Mouse (Mus musculus) fibroblast of lung, adult 2 months (primary cell): Measurements from ENCODE around the gene Pmm2.
A peak's percentile ranks its signal among the peaks of the same experiment; 100 is the strongest.

Experiments
- DNase-seq: peaks from one replicate; pipeline ENCODE4 v3.0.0-alpha.2; 2011; ENCODE audit warnings: low read depth

The Pmm2 gene

DNA sequence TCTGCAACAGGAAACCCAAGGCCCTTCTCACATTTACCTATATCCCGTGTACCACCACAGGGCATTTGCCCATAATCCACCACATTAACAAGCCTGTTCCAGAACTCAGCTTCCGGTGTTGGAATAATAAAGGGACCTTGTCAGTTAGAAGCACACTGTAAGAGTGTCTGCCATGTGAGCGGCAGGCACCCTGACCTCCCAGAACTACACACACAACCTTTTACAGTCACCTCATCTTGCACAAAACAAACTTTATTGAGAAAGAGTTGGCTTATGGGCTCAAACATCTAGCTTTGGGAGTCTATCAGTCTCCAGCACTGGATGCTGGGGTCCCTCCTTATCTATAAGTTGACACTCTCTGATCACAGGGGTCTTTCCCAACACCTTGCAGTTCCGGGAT, 20.9 kb downstream of the Pmm2 start:
- no peak for DNase-seq

DNA sequence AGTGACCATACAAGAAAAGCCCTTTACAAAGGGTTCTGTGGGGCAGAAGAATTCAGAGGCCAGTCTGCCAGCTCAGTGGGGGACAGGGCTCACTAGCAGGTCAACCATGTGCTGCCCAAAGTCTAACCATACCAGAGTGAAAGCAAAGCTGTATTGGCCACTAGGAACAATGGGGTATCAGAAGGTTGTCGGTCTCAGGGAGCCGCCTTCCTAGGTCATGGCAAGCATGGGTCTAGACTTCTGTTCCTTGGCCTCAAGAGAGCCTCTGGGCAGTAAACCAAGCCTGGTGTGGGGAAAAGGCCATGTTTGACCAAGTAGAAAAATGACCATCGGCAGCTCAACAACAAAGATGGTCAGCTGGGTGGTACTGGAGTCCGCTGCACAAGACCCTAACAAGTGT, 21.3 kb downstream of the Pmm2 start:
- no peak for DNase-seq

DNA sequence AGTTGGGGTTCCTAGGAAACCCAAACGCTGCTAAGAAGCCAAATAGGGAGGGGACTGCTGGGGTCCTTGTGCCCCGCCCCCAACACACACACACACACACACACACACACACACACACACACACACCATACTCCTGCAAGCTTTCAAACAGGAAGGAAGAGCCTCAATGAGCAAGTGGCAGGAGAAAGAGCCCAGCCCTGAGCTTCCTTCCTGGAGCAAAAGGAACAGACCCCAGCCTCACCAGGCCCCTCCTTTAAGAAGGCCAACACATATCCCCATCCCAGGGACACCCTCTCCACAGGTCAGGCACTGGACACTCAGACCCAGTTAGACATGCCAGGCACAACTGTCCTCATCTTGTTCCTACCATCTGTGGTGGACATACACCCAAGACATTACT, 25.5 kb downstream of the Pmm2 start:
- DNase-seq: no peak

DNA sequence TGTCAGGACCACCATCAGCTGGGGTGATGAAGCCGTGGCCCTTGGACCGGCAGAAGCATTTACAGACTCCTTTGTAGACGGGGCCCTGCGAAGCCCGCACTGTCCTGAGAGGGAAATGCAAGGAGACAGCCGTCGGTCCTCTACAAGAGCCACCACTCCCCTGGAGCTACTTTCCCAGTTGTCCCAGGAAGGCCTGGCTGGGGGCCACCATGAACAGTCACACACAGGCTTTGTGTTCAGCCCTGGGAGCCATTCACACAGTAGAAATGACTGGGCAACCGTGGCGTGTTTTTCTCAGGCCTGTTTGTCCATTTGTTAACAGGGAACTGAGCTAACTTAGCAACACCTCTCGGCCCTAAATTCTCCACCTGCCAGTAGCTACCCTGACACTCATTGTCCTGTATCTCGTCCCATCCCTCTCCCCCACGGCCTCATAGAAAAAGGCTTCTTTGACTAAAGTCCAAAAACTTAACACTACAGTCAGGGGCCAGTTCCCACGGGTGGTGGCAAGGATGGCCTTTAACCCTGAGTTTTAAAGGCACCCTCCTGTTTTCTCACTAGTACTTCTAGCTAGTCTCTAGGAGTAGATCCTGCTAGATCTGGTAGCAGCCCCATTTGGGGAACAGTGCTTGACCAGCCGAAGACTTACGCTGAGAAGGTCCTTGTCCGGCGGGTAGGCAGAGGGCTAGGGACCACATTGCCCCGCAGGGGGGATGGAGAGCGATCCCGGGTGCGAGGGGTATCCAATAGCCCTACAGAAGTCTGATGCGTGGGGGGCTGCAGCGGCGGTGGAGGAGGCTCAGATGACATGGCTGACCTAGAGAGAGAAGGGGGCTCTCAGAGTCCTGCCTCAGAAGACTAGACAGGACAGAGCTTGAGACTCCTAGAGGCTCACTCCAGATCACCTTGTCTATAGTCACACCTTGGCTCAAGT, 26.4 kb downstream of the Pmm2 start:
- DNase-seq: no peak

DNA sequence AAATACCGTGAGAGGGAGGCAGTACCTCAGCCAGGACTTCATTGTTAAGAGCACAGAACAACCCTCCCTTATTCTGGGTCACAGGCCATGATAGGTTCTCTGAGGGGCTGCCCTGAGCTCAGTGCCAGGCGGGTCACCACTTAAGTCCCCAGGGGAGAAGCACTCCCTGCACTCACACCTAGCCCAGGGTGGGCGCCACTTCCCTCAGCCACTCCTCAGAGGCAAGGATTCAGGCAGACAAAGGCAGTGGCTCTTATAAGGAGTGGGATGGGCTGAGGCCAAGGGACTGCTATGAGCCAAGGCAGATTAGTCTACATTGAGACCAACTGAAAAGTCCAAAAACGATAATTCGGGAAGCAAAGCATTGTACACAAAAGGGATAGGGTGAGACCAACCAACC, 27.9 kb downstream of the Pmm2 start:
- DNase-seq: no peak

DNA sequence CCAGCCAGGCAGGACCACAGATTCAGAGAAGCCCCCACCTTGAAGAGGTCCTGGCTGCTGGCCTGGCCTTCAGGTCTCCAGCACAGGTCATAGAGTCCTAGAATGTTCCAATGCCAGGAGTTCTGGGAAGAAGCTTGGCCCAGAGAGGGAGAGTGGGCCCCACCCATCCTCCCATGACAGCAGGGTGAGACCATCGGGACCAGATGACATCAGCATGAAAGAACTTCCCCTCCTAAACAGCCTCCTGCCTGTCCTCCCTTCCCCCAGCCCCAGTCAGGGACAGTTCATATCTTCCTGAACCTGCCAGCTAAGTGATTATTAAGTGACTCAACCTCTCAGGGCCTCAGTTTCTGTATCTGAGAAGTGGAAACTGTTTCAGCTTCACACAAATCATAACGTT, 29.0 kb downstream of the Pmm2 start:
- DNase-seq: no peak

DNA sequence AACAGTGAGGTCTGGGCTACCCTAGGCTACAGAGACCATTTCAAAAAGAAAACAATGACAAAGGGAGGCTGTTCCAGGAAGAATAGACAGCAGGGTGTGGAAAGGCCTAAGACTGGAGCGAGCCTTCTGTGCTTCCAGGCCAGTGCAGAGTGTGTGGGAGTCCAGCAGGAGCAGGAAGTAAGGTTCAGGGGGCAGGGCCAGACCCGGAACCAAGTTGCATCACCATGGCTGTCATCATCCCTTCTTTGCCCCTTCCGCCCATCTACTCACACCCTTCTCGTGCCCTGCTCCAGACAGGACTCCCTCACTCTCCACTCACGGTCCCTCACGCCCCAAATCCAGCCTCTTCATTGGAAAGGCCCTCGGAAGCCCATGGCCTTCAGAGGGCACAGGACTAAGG, 29.8 kb downstream of the Pmm2 start:
- DNase-seq: no peak

DNA sequence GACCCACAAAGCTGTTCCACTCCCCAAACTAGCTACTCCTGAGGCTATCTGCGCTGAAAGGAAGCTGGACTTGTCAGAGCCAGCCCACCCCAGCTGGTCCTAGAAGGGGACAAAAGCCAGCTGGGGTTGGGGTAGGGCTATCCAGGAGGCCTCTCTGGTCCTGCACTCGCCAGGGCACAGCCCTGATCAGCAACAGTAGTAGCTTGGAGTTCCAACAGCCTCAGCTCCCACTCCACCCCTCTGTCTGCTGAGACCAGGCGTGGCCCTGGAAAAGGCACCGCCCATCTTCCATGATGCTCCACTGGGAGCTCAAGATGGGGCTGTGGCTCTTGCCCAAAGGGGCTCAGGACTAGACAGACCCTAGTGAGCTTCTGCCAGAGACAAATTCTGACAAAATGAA, 30.3 kb downstream of the Pmm2 start:
- DNase-seq: no peak

DNA sequence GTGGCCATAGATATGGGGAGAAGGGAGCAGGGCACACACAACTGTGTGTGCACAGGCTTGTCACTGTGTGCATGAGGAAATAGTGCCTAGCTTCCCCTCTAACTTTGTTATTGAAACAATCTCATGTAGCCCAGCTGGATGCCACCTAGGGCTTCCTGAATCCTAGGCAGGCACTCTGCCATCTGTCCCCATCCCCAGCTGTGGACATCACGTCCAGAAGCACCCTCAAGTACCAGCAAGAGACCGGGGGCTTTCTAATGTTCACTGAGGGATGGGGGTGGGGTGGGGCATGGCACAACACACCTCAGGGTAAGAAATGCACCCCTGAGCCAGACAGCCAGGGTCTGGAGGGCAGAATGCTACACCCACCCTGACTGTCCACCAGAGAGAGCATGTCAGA, 30.9 kb downstream of the Pmm2 start:
- DNase-seq: no peak

DNA sequence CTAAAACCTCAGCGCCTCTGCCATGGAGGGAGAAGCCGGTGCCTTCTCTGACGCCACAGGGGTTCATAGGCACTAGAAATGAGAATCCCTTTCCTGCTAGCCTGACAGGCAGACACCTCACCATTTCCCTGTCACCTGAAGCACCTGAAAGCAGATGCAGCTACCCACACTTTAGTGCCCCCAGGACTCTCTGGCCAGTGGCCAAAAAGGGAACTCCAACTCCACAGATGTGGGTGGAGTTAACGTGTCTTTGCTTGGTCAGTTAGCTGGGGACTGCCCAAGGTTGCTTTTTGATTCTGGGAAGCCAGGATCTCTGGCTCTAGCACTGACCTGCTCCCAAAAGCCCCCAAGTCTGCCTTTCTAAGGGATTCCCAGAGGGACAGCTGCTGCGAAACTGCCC, 32.0 kb downstream of the Pmm2 start:
- DNase-seq: no peak

DNA sequence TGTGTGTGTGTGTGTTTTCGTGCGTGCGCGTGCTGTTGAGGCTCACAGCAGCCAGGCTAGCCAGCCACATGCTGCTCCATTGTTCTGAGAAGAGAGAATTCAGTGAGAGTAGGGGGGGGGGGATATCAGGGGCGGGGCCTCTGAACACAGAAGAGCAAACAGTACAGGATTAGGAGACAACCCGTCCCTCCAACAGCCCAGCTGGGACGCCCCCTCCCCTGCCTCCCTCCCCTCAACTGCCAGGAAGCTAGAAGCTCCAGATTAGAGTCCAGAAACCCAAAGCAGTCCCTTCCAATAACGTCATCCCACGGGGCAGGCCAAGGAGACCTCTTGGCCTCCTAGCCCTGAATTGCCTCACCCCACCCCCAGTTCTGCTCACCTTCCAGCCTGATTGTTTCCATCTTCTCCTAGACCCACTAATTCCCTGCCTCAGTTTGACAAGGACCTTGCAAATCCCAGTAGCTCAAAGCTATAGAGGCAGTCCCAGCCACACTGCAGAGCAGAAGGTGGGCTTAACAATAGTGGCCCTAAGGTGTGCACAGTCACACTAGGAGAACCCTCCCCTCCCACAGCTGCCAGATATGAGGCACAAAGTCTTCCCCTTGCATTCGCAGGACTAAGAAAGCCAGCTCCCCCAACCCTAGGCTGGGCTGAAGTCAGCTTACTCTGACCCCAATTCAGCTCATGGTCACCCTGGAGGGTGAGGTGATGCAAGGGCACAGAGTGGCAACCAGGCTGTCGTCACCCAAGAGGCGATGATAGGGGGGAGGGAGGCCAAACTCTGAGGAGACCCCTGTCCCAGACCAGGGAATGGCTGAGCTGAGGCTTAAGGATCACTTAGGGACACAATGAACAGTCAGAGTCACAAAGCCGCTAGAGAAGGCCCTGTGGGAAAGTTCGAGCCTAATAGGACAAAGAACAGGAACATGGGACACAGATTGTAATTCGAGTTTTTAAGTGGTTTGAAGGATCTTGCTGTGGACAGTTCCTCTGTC, 32.9 kb downstream of the Pmm2 start:
- no peak for DNase-seq

DNA sequence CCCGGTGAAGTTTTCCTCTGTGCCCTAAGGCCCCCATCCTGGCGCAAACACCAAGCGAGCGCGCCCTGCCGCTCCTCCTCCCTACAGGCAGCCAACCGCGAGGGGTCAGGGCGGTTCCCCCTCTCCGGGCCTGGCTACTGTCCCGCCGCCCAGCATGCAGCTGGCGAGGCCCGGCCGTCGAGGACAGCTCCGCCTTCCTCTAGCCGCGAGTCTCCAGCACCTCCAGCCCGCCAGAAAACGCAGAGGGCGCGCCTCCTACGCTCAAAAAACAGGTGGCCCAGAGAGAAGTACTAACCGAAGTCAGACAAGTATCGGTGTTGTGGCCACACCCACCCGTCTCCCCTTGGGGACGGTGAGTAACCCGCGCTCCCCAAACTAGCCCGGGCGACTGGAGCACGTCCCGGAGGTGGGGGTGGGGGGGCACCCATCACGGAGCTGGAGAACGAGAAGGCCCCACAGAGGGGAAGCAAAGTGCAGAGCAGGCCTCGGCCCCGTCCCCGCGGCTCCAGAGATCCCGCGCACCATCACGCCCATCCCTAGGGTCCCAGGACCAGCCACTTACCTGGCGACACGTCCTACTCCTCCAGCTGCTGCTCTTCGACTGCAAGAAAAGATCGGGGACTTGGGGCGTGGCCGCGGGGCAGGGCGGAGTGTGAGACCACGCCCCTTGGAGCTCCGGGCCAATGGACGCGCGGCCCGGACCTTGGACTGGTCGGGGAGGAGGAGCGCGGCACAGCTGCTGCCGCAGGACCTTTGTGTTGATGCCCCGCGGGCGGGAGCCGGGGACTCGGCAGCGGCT, 34.3 kb downstream of the Pmm2 start, which contains the start of gene Carhsp1:
Gene Carhsp1 (minus strand): TSS at position 605 of the 799 bp plus-strand sequence.
- peak; percentile 79 for DNase-seq

DNA sequence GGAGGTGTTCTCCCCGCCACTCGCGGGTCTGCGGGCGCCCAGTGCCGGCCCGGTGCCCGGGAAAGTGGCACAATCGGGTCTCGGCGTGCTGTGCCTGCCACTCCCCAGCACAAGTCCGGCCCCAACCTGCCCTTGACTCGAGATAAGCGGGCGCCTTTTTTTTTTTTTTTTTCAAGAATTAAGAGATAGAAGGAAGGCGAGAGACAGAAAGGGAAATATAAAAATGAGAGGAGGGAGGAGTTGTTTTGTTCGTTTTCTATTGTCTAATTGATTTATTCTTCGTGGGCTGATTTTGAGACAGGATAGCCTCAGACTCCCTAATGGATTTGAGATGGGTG, 34.8 kb downstream of the Pmm2 start:
- no peak for DNase-seq

DNA sequence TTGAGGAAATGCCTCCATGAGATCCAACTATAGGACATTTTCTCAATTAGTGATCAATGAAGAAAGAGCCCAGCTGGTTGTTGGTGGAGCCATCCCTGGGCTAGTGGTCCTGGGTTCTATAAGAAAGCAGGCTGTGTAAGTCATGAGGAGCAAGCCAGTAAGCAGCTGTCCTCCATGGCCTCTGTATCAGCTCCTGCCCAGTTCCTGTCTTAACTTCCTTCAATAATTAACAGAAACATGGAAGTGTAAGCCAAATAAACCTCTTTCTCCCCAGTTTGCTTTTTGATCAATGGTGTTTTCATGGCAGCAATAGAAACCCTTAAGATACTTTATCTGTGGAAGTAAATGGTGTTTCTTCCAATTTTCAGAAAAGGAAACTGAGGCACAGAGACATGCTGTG, 35.3 kb downstream of the Pmm2 start:
- no peak for DNase-seq

DNA sequence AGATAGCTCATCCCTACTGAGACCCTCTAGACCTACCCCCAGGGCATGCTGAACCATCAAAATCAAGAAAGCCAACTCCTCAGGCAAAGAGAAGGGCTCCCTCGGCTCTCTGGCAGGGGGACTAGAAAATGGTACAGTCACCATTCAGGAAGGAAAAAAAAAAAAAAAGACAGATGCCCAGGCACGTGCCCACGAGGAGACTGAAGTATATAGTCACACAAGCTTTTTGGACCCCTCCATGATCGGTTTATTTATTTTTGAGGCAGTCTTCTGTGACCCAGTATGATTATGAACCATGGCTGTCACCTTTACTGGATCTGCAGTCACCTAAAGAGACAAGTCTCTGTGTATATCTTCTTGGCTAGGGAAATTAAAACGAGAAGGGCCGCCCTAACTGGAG, 35.9 kb downstream of the Pmm2 start:
- no peak for DNase-seq

DNA sequence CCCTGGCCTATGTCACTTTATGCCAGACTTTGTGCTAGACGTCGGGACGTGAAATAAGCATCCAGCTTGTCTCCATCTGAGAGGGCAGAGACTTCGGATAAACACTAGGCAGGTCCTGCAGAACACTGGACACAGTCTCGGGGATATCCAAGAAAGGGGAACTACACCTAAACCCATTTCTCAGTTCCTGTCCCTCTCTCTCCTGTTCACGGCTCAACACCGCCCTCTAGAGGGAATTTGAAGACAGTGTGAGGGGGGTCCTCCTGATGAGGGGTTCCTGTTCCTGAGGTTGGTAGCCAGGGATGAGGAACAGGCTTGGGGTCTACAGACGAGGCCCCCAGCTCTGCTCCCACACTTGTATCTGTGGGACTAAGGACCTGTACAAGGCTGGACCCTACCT, 36.7 kb downstream of the Pmm2 start:
- DNase-seq: no peak

DNA sequence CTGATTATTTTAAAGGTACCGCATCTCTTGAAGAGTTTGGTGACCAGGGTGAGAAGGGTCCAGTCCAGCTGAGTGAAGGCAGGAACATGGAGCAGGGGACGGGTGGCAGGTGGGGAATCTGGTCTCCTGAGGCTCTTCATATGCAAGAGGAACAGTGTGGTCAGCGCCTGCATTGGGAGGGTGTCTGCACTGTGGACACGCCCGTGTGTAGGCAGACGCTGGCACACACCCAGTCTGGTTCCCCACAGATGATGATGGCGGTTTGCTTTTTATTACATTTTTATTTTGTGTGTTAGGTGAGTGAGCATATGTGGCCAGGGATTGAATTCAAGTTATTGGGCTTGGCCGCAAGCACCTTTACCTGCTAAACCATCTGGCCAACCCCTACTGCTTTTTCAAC, 38.1 kb downstream of the Pmm2 start:
- DNase-seq: no peak

DNA sequence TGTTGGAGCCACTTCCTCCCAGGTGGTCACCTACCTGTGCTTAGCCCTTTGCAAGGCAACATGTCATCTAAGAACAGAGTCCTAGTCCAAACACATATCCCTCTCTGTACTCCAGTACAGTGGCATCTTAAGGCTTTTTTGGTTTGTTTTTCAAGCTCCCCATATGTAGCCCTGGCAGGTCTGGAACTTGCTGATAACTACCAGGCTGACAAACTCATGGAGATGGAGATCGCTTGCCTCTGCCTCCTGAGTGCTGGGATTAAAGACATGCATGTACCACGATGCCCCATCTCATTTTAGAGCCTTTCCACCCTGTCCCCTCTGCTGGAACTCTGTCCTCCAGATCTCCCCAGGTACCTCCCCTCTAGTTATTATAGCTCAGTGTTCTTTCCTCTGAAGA, 38.8 kb downstream of the Pmm2 start:
- DNase-seq: no peak

DNA sequence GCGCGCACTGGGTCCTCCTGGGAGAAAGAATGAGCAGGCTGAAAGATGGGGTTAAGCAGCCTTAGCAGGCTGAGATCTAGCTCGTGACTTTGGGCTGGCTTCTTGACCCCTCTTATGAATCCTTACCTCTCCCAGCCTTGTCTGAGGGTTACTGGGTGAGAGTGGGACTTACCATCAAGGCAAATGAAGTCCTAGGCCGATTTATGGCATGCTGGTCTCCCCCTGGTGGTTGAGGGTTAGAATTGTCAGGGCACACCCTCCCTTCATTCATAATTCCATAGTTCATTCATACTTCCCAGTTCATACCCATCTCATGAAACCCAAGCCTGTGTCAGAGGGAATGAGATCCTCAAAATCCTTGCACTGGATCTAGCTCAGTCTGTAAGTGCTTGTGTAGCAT, 39.3 kb downstream of the Pmm2 start:
- DNase-seq: no peak

DNA sequence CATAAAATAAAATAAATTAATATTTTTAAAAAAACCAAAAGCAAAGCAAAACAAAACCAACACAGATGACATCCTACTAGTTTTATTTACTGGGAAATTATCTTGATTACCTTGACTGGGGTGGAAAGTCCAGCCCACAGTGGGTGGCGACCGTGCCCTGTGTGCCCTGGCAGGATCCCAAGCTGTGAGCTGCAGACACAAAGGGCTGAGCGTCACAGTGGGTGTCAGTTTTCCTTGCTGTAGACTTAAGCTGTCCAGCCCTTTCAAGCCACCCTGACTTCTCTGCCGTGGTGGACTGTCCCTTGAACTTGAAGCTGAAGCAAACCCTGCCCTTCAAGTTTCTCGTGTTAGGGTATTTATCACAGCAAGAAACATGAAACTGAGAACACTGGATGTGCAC, 40.6 kb downstream of the Pmm2 start:
- DNase-seq: no peak

DNA sequence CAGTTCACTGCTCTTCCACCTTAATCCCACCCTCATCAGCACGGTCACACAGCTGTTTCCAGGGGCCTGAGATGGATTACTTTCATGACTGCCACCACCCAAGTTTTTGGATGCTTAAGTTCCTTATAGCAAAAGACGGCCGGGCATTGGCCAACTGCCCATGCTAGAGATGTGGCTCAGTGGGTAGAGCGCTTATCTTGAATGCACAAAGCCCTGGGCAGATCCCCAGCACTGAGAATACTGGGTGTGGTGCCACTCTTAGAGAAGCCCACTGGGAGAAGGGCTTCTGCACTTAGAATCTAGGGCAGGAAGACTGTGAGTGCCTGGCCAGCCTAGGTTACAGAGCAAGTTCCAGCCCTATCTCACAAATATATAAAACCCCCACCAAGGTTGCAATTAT, 41.2 kb downstream of the Pmm2 start:
- DNase-seq: no peak

DNA sequence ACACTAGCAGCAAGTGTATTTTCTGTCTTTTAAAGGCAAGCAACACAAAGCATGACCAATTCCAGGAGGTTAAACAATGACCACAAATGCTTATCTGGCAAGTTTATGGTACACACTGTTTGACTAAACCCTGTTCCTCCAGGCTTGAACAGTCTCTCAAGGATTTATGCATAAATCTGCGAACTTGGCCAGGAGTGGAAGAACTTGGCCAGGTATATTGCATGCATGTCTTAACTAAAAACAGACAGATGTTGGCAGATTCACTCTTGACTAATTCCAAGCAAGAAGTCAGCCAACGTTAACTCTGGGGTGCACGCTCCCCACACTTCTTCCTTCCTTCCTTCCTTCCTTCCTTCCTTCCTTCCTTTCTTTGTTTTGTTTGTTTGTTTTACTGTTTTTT, 42.3 kb downstream of the Pmm2 start:
- DNase-seq: no peak
